Mouse (Mus musculus) megakaryocyte, embryonic 14.5 days (primary cell): ENCODE measurements around the gene Slc25a43.

Experiments
- FLI1 ChIP-seq: IDR thresholded peaks from 2 replicates; pipeline ENCODE4 v1.6.1; 2012; ENCODE audit warnings: low read length, inconsistent platforms, mixed read lengths
- GATA1 ChIP-seq: IDR thresholded peaks from 3 replicates; pipeline ENCODE4 v1.6.1; 2012; ENCODE audit warnings: mixed read lengths, low read length, inconsistent platforms, borderline replicate concordance

DNA sequence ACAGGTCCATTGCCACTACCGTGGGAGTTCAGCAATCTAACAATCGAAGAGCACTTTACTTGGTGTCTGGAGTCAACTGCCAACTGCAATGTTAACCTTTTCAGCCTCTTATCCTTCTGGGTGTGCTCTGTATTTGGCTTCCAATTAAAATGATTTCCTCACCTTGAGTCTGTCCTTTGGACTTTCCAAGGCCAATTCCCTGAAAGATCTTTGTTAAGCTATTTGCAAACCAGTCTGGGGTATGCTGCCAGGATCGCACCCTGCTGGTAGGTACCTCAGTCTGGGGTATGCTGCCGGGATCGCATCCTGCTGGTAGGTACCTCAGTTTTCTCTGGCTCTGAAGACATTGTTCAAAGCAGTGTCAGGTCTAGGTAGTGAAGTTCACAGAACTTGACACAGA lies 51.1 kb downstream of the Slc25a43 start:
- TF ChIP-seq GATA1 (no peak), FLI1 (no peak)
